Mouse (Mus musculus) spleen, postnatal 14 days (tissue): ENCODE data around the gene Rsl1d1.
"Not testable (repeated sequence)": the region's sequence is repeated elsewhere in the genome, so short reads cannot be mapped to it uniquely, and the experiment has no call there.

Experiments
- DNase-seq, 2 experiments: peaks; one replicate each; pipeline ENCODE4 v3.0.0; 2021 to 2022; ENCODE audit warnings: low spot score in 2 of 2

The Rsl1d1 gene

DNA sequence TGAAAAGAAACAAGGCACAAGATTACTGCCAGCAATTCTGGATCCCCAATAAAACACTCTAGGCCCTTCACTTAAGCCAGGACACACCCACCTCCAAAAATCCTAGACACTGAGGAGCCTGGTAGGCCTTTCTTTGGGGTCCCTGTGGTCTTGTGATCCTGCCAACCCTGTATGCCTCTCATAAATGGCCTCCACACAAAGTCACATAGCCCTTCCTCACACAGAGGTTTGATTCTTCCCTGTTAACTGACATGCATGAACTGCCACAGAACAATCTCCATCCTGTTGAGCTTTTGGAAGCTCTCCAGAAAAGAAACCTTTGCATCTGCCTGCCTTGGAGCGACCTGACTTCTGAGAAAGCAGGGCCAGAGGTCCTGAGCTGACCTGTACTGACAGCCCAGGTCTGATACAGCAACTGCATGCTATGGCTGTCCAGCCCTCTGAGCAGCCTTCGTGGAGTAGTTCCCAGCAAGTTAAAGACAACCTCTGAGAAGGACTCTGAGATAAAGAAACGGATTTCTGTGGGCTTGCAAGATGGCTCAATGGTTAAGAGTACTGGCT, 38.4 kb downstream of the Rsl1d1 start:
- no peak for DNase-seq

DNA sequence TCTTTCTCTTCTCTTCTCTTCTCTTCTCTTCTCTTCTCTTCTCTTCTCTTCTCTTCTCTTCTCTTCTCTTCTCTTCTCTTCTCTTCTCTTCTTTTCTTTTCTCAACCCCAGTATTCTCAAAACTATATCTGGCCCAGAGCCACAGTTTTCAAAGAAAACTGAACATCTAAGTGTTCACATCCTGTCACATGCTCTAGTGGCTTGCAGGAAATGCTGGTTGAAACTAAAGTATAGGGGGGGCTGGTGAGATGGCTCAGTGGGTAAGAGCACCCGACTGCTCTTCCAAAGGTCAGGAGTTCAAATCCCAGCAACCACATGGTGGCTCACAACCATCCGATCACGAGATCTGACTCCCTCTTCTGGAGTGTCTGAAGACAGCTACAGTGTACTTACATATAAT, 45.4 kb downstream of the Rsl1d1 start:
- DNase-seq = not testable (repeated sequence)

DNA sequence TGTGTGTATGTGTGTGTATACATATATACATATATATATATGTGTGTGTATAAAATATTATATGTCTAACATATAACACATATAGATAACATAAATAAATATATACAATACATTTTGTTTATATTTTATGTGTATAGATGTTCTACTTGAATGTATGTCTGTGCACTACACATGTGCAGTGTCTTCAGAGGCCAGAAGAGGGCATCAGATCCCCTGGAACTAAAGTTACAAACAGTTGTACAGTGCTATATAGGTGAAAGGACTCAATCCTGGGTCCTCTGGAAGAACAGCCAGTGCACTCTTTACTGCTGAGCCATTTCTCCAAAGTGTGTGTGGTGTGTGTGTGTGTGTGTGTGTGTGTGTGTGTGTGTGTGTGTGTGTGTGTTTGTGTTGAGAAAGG, 48.6 kb downstream of the Rsl1d1 start:
- DNase-seq = no peak

DNA sequence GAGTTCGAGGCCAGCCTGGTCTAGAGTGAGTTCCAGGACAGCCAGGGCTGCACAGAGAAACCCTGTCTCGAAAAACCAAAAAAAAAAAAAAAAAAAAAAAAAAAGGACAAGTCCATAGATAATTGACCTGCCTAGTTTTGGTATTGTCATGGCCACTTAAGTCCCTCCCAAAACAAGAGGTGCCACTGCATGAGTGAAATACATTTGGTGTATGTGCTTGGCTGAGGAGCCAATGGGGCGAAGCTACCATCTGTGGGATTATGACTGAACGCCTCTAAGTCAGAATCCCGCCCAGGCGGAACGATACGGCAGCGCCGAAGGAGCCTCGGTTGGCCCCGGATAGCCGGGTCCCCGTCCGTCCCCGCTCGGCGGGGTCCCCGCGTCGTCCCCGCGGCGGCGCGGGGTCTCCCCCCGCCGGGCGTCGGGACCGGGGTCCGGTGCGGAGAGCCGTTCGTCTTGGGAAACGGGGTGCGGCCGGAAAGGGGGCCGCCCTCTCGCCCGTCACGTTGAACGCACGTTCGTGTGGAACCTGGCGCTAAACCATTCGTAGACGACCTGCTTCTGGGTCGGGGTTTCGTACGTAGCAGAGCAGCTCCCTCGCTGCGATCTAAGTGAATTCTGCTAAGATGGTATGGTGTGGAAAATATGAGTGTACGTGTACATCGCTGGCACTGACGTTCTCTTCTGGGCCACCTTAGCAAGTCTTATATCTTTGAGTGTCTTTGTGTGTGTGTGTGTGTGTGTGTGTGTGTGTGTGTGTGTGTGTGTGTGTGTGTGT, 59.2 kb downstream of the Rsl1d1 start:
- peak; percentile 100 for DNase-seq
